Mouse (Mus musculus): Measurements from ENCODE around the gene Adam1a. TPM values are rescaled to one million over a fixed set of nuclear protein-coding genes. Genes with fewer than 3 reads are reported as not detected.

Gene Adam1a
- total and polyA plus RNA-seq, 3 experiments = 1.0 to 1.9 TPM; not detected in 1

GRCm38 (mm10) chr5:121575867-121576266 lies 30.6 kb upstream of the Adam1a start:
- Histone ChIP-seq H3K4me3 (ENCODE audit: control insufficient read depth in 1 of 2, insufficient read depth in 1 of 2, low read depth in 2 of 2, low read length in 2 of 2) (no peak overlapping the region), H3K4me1 (ENCODE audit: control insufficient read depth in 1 of 2, insufficient read depth in 2 of 2, low read length in 2 of 2) (no peaks in the 10 kb centered on the region), H3K9ac (ENCODE audit: control insufficient read depth, low read depth, low read length, poor library complexity, severe bottlenecking) (no peak overlapping the region), H3K36me3 (ENCODE audit: control insufficient read depth in 1 of 2, insufficient read depth in 2 of 2, low read length in 2 of 2) (peaks cover 0 to 1% of the 10 kb centered on the region in 2 experiments; a peak in 2 of 4 replicates), H3K9me3 (replicated peaks; ENCODE audit: insufficient read depth, low read length) (no peaks in the 10 kb centered on the region), H3K27me3 (ENCODE audit: control insufficient read depth in 1 of 2, insufficient read depth in 2 of 2, low read length in 2 of 2) (no peaks in the 10 kb centered on the region), H3K27ac (ENCODE audit: control insufficient read depth, low read depth, low read length) (no peak overlapping the region), H3K79me2 (ENCODE audit: control insufficient read depth, insufficient read depth, low read length, poor library complexity) (no peaks in the 10 kb centered on the region)
- no peak for DNase-seq (ENCODE audit: low read depth, low spot score)
- TF ChIP-seq ZKSCAN1 (IDR thresholded peaks at IDR 0.05; ENCODE audit: low read depth, low read length) (no peak), KAT2A (conservative IDR thresholded peaks at IDR 0.05; ENCODE audit: low read depth, low read length) (no peak), MXI1 (IDR thresholded peaks at IDR 0.05; ENCODE audit: low read depth, low read length) (no peak), USF1 (IDR thresholded peaks at IDR 0.05; ENCODE audit: low read depth, low read length) (no peak)

GRCm38 (mm10) chr5:121574145-121574544 lies 28.9 kb upstream of the Adam1a start:
- Histone ChIP-seq H3K36me3 (ENCODE audit: control insufficient read depth in 1 of 2, insufficient read depth in 2 of 2, low read length in 2 of 2) (peaks cover 0 to 3% of the 10 kb centered on the region in 2 experiments; a peak in 1 of 4 replicates), H3K27ac (ENCODE audit: control insufficient read depth, low read depth, low read length) (no peak overlapping the region), H3K27me3 (ENCODE audit: control insufficient read depth in 1 of 2, insufficient read depth in 2 of 2, low read length in 2 of 2) (no peaks in the 10 kb centered on the region), H3K9ac (ENCODE audit: control insufficient read depth, low read depth, low read length, poor library complexity, severe bottlenecking) (no peak overlapping the region), H3K4me3 (ENCODE audit: control insufficient read depth in 1 of 2, insufficient read depth in 1 of 2, low read depth in 2 of 2, low read length in 2 of 2) (no peak overlapping the region), H3K79me2 (ENCODE audit: control insufficient read depth, insufficient read depth, low read length, poor library complexity) (no peaks in the 10 kb centered on the region), H3K4me1 (ENCODE audit: control insufficient read depth in 1 of 2, insufficient read depth in 2 of 2, low read length in 2 of 2) (no peaks in the 10 kb centered on the region), H3K9me3 (replicated peaks; ENCODE audit: insufficient read depth, low read length) (no peaks in the 10 kb centered on the region)
- no peak for DNase-seq (ENCODE audit: low read depth, low spot score)
- TF ChIP-seq CHD1 (IDR thresholded peaks at IDR 0.05; ENCODE audit: low read depth, low read length) = no peak
- TF ChIP-seq MAX (IDR thresholded peaks at IDR 0.05; ENCODE audit: low read length) = no peak
- TF ChIP-seq GABPA (IDR thresholded peaks at IDR 0.05; ENCODE audit: low read depth, low read length) = no peak
- TF ChIP-seq NRF1 (IDR thresholded peaks at IDR 0.05; ENCODE audit: insufficient read depth, low read depth, low read length, poor library complexity, severe bottlenecking) = no peak
- no peak for TF ChIP-seq TBP (IDR thresholded peaks at IDR 0.05; ENCODE audit: low read depth, low read length)

GRCm38 (mm10) chr5:121570787-121571186 lies 25.5 kb upstream of the Adam1a start:
- H3K36me3 ChIP-seq (ENCODE audit: control insufficient read depth in 1 of 2, insufficient read depth in 2 of 2, low read length in 2 of 2) = peaks cover 0 to 3% of the 10 kb centered on the region in 2 experiments; a peak in 1 of 4 replicates
- H3K4me1 ChIP-seq (ENCODE audit: control insufficient read depth in 1 of 2, insufficient read depth in 2 of 2, low read length in 2 of 2) = no peaks in the 10 kb centered on the region
- TF ChIP-seq POLR2AphosphoS5 (IDR thresholded peaks at IDR 0.05; ENCODE audit: borderline replicate concordance, low read depth, low read length) (no peak), NELFE (IDR thresholded peaks at IDR 0.05; ENCODE audit: low read depth, low read length) (no peak), TBP (IDR thresholded peaks at IDR 0.05; ENCODE audit: low read depth, low read length) (no peak), HCFC1 (IDR thresholded peaks at IDR 0.05; ENCODE audit: low read depth, low read length) (no peak), GABPA (IDR thresholded peaks at IDR 0.05; ENCODE audit: low read depth, low read length) (no peak), TAL1 (IDR thresholded peaks at IDR 0.05; ENCODE audit: low read length) (no peak), TCF12 (IDR thresholded peaks at IDR 0.05; ENCODE audit: low read depth, low read length) (no peak), MAX (IDR thresholded peaks at IDR 0.05; ENCODE audit: low read length) (no peak)
- H3K27ac ChIP-seq (ENCODE audit: control insufficient read depth, low read depth, low read length) = no peak overlapping the region
- no peak overlapping the region for H3K4me3 ChIP-seq (ENCODE audit: control insufficient read depth in 1 of 2, insufficient read depth in 1 of 2, low read depth in 2 of 2, low read length in 2 of 2)
- no peaks in the 10 kb centered on the region for H3K79me2 ChIP-seq (ENCODE audit: control insufficient read depth, insufficient read depth, low read length, poor library complexity)
- no peak overlapping the region for H3K9ac ChIP-seq (ENCODE audit: control insufficient read depth, low read depth, low read length, poor library complexity, severe bottlenecking)
- no peak for DNase-seq (ENCODE audit: low read depth, low spot score)
- no peaks in the 10 kb centered on the region for H3K27me3 ChIP-seq (ENCODE audit: control insufficient read depth in 1 of 2, insufficient read depth in 2 of 2, low read length in 2 of 2)
- no peaks in the 10 kb centered on the region for H3K9me3 ChIP-seq (replicated peaks; ENCODE audit: insufficient read depth, low read length)

All from MEL (cell line).